15 mouse cellular contexts compared by ENCODE assay signal in genomic region chr12:80815893-80816292, GRCm38 (mm10). TPM values are rescaled to one million over a fixed set of nuclear protein-coding genes. Genes with fewer than 3 reads are reported as not detected.
DNase-seq lines count a peak whose midpoint lies in the region; ATAC-seq lines count a peak whose summit lies in the region.
"Had no signal": no experiment of that assay in that cellular context is flagged by ENCODE, and none has a peak within 500 bp of the region (broad histone marks: within the 10 kb centered on the region; RNA-seq: fewer than 3 reads in every experiment).

No protein-coding gene starts in this region.

- no peaks in the 10 kb centered on the region for H3K9me3 ChIP-seq in forebrain, embryonic 11.5 days (ENCODE audit: control insufficient read depth, low read length)
- H3K9me3 ChIP-seq in forebrain, embryonic 15.5 days: no peaks in the 10 kb centered on the region
- H3K9me3 ChIP-seq in hindbrain, embryonic 10.5 days: no peaks in the 10 kb centered on the region
- no peaks in the 10 kb centered on the region for H3K9me3 ChIP-seq in hindbrain, embryonic 16.5 days (ENCODE audit: control insufficient read depth, low read length)
- H3K9me3 ChIP-seq in liver, embryonic 11.5 days (ENCODE audit: control insufficient read depth, low read length): no peaks in the 10 kb centered on the region
- H3K9me3 ChIP-seq: G1E; kidney, embryonic 15.5 days; limb, embryonic 15.5 days; megakaryocyte, embryonic 14.5 days had no signal

- ATAC-seq in forebrain, embryonic 11.5 days (replicated peaks; ENCODE audit: low FRiP score): no peak
- ATAC-seq in forebrain, embryonic 15.5 days (replicated peaks): no peak
- ATAC-seq in hindbrain, embryonic 16.5 days: no peak
- no peak for ATAC-seq in liver, embryonic 11.5 days (replicated peaks; ENCODE audit: low FRiP score)

- no peaks in the 10 kb centered on the region for H3K36me3 ChIP-seq in forebrain, embryonic 11.5 days (ENCODE audit: control insufficient read depth, insufficient read depth, low read length)
- no peaks in the 10 kb centered on the region for H3K36me3 ChIP-seq in forebrain, embryonic 15.5 days
- no peaks in the 10 kb centered on the region for H3K36me3 ChIP-seq in hindbrain, embryonic 10.5 days
- no peaks in the 10 kb centered on the region for H3K36me3 ChIP-seq in hindbrain, embryonic 16.5 days (ENCODE audit: control insufficient read depth, insufficient read depth, low read length)
- H3K36me3 ChIP-seq in liver, embryonic 11.5 days (ENCODE audit: control insufficient read depth, insufficient read depth, low read length): no peaks in the 10 kb centered on the region
- H3K36me3 ChIP-seq: kidney, embryonic 15.5 days; limb, embryonic 15.5 days had no signal

- peaks cover 7% of the 10 kb centered on the region for H3K4me1 ChIP-seq in forebrain, embryonic 11.5 days (replicated peaks; ENCODE audit: control insufficient read depth, insufficient read depth, low read length)
- H3K4me1 ChIP-seq in forebrain, embryonic 15.5 days: peaks cover 17% of the 10 kb centered on the region
- peaks cover 50% of the 10 kb centered on the region for H3K4me1 ChIP-seq in hindbrain, embryonic 10.5 days (replicated peaks)
- H3K4me1 ChIP-seq in hindbrain, embryonic 16.5 days (ENCODE audit: control insufficient read depth, insufficient read depth, low read depth, low read length): peaks cover 15% of the 10 kb centered on the region
- peaks cover 76% of the 10 kb centered on the region for H3K4me1 ChIP-seq in liver, embryonic 11.5 days (replicated peaks; ENCODE audit: control insufficient read depth, insufficient read depth, low read length)

- H3K9ac ChIP-seq in forebrain, embryonic 11.5 days (ENCODE audit: low read length): no peak overlapping the region
- H3K9ac ChIP-seq in forebrain, embryonic 15.5 days (replicated peaks): no peak overlapping the region
- H3K9ac ChIP-seq in hindbrain, embryonic 16.5 days (ENCODE audit: low read depth, low read length): no peak overlapping the region
- H3K9ac ChIP-seq in liver, embryonic 11.5 days (ENCODE audit: low read depth, low read length): no peak overlapping the region
- H3K9ac ChIP-seq: kidney, embryonic 15.5 days; limb, embryonic 15.5 days had no signal

- no peak overlapping the region for H3K4me2 ChIP-seq in forebrain, embryonic 11.5 days (ENCODE audit: low read depth, low read length, severe bottlenecking)
- no peak overlapping the region for H3K4me2 ChIP-seq in forebrain, embryonic 15.5 days (replicated peaks)
- H3K4me2 ChIP-seq in hindbrain, embryonic 16.5 days (ENCODE audit: low read length): no peak overlapping the region
- peak overlapping the region; percentile 28; the same call in 1 of the 2 replicates for H3K4me2 ChIP-seq in liver, embryonic 11.5 days
- H3K4me2 ChIP-seq: kidney, embryonic 15.5 days; limb, embryonic 15.5 days had no signal

- no peak overlapping the region for H3K4me3 ChIP-seq in forebrain, embryonic 11.5 days (ENCODE audit: low read depth, low read length)
- no peak overlapping the region for H3K4me3 ChIP-seq in forebrain, embryonic 15.5 days
- no peak overlapping the region for H3K4me3 ChIP-seq in hindbrain, embryonic 10.5 days
- H3K4me3 ChIP-seq in hindbrain, embryonic 16.5 days (ENCODE audit: low read length): no peak overlapping the region
- no peak overlapping the region for H3K4me3 ChIP-seq in liver, embryonic 11.5 days (ENCODE audit: low read depth, low read length)
- H3K4me3 ChIP-seq: kidney, embryonic 15.5 days; limb, embryonic 15.5 days had no signal

- H3K27ac ChIP-seq in forebrain, embryonic 11.5 days (ENCODE audit: low read depth, low read length): 0 out of 2 replicates have a peak overlapping the region, but pooled peaks have one; percentile 25
- no peak overlapping the region for H3K27ac ChIP-seq in forebrain, embryonic 15.5 days (replicated peaks)
- peak overlapping the region; percentile 71 for H3K27ac ChIP-seq in hindbrain, embryonic 10.5 days
- H3K27ac ChIP-seq in hindbrain, embryonic 16.5 days (ENCODE audit: low read depth, low read length): no peak overlapping the region; the same call in 1 of the 2 replicates
- H3K27ac ChIP-seq in liver, embryonic 11.5 days (ENCODE audit: low read depth, low read length): peak overlapping the region; percentile 65; the same call in 1 of the 2 replicates
- H3K27ac ChIP-seq: limb, embryonic 15.5 days had no signal

- no peaks in the 10 kb centered on the region for H3K27me3 ChIP-seq in forebrain, embryonic 11.5 days (ENCODE audit: control insufficient read depth, insufficient read depth, low read length)
- H3K27me3 ChIP-seq in forebrain, embryonic 15.5 days: no peaks in the 10 kb centered on the region
- no peaks in the 10 kb centered on the region for H3K27me3 ChIP-seq in hindbrain, embryonic 10.5 days (ENCODE audit: insufficient read depth, poor library complexity, severe bottlenecking)
- no peaks in the 10 kb centered on the region for H3K27me3 ChIP-seq in hindbrain, embryonic 16.5 days (replicated peaks; ENCODE audit: control insufficient read depth, insufficient read depth, low read length)
- no peaks in the 10 kb centered on the region for H3K27me3 ChIP-seq in liver, embryonic 11.5 days (replicated peaks; ENCODE audit: control insufficient read depth, insufficient read depth, low read length)
- H3K27me3 ChIP-seq: kidney, embryonic 15.5 days; limb, embryonic 15.5 days; megakaryocyte, embryonic 14.5 days had no signal

- DNase-seq in forebrain, embryonic 11.5 days (ENCODE audit: low spot score): no peak
- DNase-seq in hindbrain, embryonic 10.5 days (ENCODE audit: low spot score): no peak
- DNase-seq in A20 (ENCODE audit: low read depth, low spot score): peak; percentile 27
- no peak for DNase-seq in liver, embryonic 11.5 days (ENCODE audit: low spot score)
- no peak for DNase-seq in cerebellum, postnatal 10 days
- no peak for DNase-seq in cerebellum, adult 9-10 months
- DNase-seq: gastrocnemius, postnatal 36 days; layer of hippocampus, postnatal 36 days had no signal

- WGBS in forebrain, embryonic 11.5 days: 89% methylated on average over 3 of the region's 3 CpGs
- WGBS in forebrain, embryonic 15.5 days: 90% methylated on average over 3 of the region's 3 CpGs
- WGBS in hindbrain, embryonic 10.5 days: 87% methylated on average over 3 of the region's 3 CpGs
- WGBS in hindbrain, embryonic 16.5 days: 77% methylated on average over 3 of the region's 3 CpGs
- 43% methylated on average over 3 of the region's 3 CpGs for WGBS in liver, embryonic 11.5 days

RNA-seq across cellular contexts. Expression of gene Susd6, which starts 25.6 kb away (rescaled TPM):
- polyA plus RNA-seq in forebrain, embryonic 11.5 days (2014; fragmentation: Nextera tagmentation; extraction: Ambion mirVana): 19.9 and 21.5 TPM in 2 replicates
- polyA plus RNA-seq in forebrain, embryonic 15.5 days (2015; fragmentation: Nextera tagmentation; extraction: Ambion mirVana): 13.9 and 14.3 TPM in 2 replicates
- polyA plus RNA-seq in hindbrain, embryonic 10.5 days (2016; fragmentation: Nextera tagmentation; extraction: Ambion mirVana): 15.6 and 15.9 TPM in 2 replicates
- 9.9 and 12.1 TPM in 2 replicates for polyA plus RNA-seq in hindbrain, embryonic 16.5 days (2015; fragmentation: Nextera tagmentation; extraction: Ambion mirVana)
- polyA plus RNA-seq in liver, embryonic 11.5 days (2014; fragmentation: Nextera tagmentation; extraction: Ambion mirVana): 21.5 and 21.7 TPM in 2 replicates

RNA-seq across cellular contexts. Expression of gene Ccdc177, which starts 55.4 kb away (rescaled TPM):
- polyA plus RNA-seq in forebrain, embryonic 11.5 days (2014; fragmentation: Nextera tagmentation; extraction: Ambion mirVana): 5.1 and 6.8 TPM in 2 replicates
- polyA plus RNA-seq in forebrain, embryonic 15.5 days (2015; fragmentation: Nextera tagmentation; extraction: Ambion mirVana): 6.2 and 7.4 TPM in 2 replicates
- polyA plus RNA-seq in hindbrain, embryonic 10.5 days (2016; fragmentation: Nextera tagmentation; extraction: Ambion mirVana): 1.5 and 2.4 TPM in 2 replicates
- polyA plus RNA-seq in hindbrain, embryonic 16.5 days (2015; fragmentation: Nextera tagmentation; extraction: Ambion mirVana): 2.0 and 2.3 TPM in 2 replicates
- polyA plus RNA-seq in liver, embryonic 11.5 days (2014; fragmentation: Nextera tagmentation; extraction: Ambion mirVana): not detected in 2 replicates
- polyA plus RNA-seq: G1E; thymus, postnatal 0 days had no signal

Comparison
In these comparisons a context has a peak if more than half of its experiments do, and no peak if none do; other contexts are left out.
1. H3K27ac ChIP-seq: peak in forebrain, embryonic 11.5 days (single experiment), hindbrain, embryonic 10.5 days (single experiment) and liver, embryonic 11.5 days (single experiment); none in forebrain, embryonic 15.5 days (single experiment) and hindbrain, embryonic 16.5 days (single experiment).